Mouse (Mus musculus): ENCODE data around the gene Insyn1. TPM values are rescaled to one million over a fixed set of nuclear protein-coding genes. Genes with fewer than 3 reads are reported as not detected.

The Insyn1 gene
- polyA plus RNA-seq (2014; fragmentation: Nextera tagmentation; extraction: Ambion mirVana): 0.82 and 1.6 TPM in 2 replicates

DNA sequence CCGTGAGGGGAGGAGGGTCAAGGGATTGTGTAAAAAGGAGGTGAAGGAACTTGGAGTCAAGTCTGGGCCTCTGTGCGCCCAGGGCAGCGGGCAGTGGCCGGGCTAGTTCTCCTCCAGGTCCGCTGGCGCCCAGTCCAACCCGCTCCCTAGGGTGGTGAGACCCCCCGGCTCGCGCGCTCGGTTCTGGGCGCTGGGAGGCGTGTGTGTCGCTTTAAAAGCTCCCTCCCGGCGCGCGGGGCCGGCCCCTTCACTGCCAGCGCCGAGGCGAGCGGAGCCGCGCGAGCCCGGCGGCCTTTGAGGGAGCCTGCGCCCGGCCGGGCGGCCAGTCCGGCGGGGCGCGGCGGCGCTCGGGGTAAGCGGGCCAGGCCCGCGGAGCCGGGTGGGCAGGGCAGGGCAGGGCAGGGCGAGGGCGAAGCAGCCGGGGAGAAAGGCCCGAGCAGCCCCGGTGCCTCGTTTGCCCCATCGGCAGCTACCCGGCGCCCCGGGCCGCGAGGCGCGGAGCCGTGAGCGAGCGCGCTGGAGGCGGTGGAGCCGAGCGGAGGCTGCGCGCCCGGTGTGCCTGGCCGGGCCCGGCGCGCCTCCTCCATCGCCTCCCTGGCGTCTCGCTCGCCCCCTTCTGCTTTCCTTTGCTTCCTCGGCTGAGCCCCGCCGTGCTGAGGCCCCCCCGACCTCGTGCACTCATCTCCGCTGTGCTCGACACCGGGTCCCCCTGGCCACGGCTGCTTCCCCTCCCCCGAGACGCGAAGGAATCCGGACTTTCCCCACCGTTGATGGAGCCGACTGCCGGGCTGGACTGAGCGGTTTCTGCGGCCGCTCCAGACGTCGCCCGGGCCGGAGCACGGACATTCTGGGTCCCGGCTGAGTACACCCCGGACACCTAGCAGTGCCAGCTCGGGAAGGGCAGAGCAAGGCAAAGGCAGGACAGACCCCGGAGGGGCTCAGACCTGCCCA lies at the start of gene Insyn1:
Gene Insyn1 (plus strand): TSS at position 753 of the 951 bp plus-strand sequence.
- H3K9me3 ChIP-seq (replicated peaks; ENCODE audit: control insufficient read depth, low read length): no peaks in the 10 kb centered on the region
- H3K9ac ChIP-seq (ENCODE audit: low read depth, low read length): peak within 1 kb of the TSS; percentile 75
- H3K4me2 ChIP-seq: peak within 1 kb of the TSS; percentile 98
- H3K36me3 ChIP-seq (ENCODE audit: control insufficient read depth, insufficient read depth, low read length): no peaks in the 10 kb centered on the region
- H3K27ac ChIP-seq (ENCODE audit: low read depth, low read length): peak within 1 kb of the TSS; percentile 36; the same call in 1 of the 2 replicates
- ATAC-seq (replicated peaks; ENCODE audit: insufficient number of reproducible peaks, low FRiP score, low TSS enrichment): peak; percentile 43; the same call in 1 of the 2 replicates
- peaks cover 47% of the 10 kb centered on the region for H3K27me3 ChIP-seq (ENCODE audit: control insufficient read depth, insufficient read depth, low read length)
- under 1% methylated on average over 69 of the region's 104 CpGs for WGBS (ENCODE audit: insufficient replicate concordance)
- peak within 1 kb of the TSS; percentile 64 for H3K4me3 ChIP-seq (ENCODE audit: low read depth, low read length)
- peaks cover 13% of the 10 kb centered on the region for H3K4me1 ChIP-seq (ENCODE audit: control insufficient read depth, insufficient read depth, low read length)

DNA sequence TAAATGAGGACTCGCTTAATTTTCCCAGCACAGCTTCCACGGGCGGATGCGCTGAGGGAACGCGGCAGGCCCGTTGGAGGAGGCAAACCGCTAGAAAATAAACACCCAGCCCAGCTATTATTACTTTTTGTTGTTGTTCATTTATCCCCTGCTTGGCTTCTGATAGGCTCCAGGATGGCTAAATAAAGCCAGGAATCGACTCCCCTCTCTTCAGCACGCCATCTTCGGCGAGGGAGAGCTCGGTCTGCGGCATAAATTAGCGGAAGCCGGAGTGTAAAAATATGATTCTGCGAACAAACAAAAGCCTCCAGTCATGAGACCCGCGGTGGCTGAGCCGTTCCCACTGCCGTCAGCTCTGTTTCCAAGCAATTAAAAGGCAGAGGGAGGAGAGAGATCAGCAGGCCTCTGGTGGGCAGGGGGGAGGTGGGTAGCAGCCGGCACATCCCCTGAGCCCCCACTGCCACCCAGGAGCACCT lies 49.4 kb upstream of the Insyn1 start:
- 85% methylated on average over 22 of the region's 22 CpGs for WGBS (ENCODE audit: insufficient replicate concordance)
- no peak overlapping the region for H3K27ac ChIP-seq (ENCODE audit: low read depth, low read length)

DNA sequence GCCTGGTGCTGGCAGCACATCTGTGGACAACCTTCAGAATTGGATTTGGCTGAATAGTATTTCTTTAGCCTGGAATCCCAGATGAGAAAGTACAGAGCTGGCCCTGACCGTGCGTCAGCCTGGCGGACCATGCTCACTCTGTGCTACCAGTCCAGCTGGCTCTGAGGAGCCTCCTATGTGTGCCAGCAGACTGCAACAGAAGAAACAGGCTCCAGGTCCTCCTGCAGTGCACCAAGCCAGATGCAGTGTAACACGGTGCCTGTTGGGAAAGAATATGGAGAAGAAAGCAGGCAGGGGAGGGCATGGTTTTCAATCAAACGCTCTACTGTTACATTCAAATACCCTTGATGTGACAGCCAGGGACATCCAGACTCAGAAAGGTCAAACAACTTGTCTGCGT lies 48.3 kb upstream of the Insyn1 start:
- Histone ChIP-seq H3K4me1 (ENCODE audit: control insufficient read depth, insufficient read depth, low read length) (no peaks in the 10 kb centered on the region), H3K36me3 (ENCODE audit: control insufficient read depth, insufficient read depth, low read length) (no peaks in the 10 kb centered on the region), H3K27me3 (ENCODE audit: control insufficient read depth, insufficient read depth, low read length) (no peaks in the 10 kb centered on the region), H3K4me3 (ENCODE audit: low read depth, low read length) (no peak overlapping the region), H3K9ac (ENCODE audit: low read depth, low read length) (no peak overlapping the region), H3K27ac (ENCODE audit: low read depth, low read length) (no peak overlapping the region), H3K4me2 (no peak overlapping the region), H3K9me3 (replicated peaks; ENCODE audit: control insufficient read depth, low read length) (no peaks in the 10 kb centered on the region)
- no peak for ATAC-seq (replicated peaks; ENCODE audit: insufficient number of reproducible peaks, low FRiP score, low TSS enrichment)
- 83% methylated on average over 6 of the region's 6 CpGs for WGBS (ENCODE audit: insufficient replicate concordance)

More for the DNA sequence above, 49.4 kb upstream of the Insyn1 start:
- ATAC-seq (replicated peaks; ENCODE audit: insufficient number of reproducible peaks, low FRiP score, low TSS enrichment): no peak
- no peaks in the 10 kb centered on the region for H3K27me3 ChIP-seq (ENCODE audit: control insufficient read depth, insufficient read depth, low read length)
- H3K4me2 ChIP-seq: no peak overlapping the region
- H3K4me3 ChIP-seq (ENCODE audit: low read depth, low read length): no peak overlapping the region
- H3K9me3 ChIP-seq (replicated peaks; ENCODE audit: control insufficient read depth, low read length): no peaks in the 10 kb centered on the region
- no peak overlapping the region for H3K9ac ChIP-seq (ENCODE audit: low read depth, low read length)
- no peaks in the 10 kb centered on the region for H3K4me1 ChIP-seq (ENCODE audit: control insufficient read depth, insufficient read depth, low read length)
- H3K36me3 ChIP-seq (ENCODE audit: control insufficient read depth, insufficient read depth, low read length): no peaks in the 10 kb centered on the region

DNA sequence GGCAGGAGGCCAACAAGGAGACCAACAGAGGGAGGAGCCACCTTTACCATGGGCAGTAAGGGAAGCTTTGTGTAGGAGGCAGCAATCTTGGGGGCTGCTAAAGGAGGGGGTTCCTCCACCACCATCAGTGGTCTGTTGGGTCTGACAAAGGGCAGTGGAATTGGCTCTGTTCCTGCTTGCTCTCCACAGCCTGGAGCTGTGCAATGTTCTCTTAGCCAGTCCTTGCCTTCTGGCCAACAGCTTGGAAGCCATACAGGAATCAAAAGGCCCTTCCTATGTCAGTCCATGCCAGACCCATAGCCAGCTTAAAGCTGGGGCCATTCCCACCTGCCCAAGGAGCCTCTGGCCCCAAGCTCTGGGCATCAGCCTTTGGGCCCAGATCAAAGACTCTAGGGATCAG lies 47.8 kb upstream of the Insyn1 start:
- H3K36me3 ChIP-seq (ENCODE audit: control insufficient read depth, insufficient read depth, low read length): no peaks in the 10 kb centered on the region

DNA sequence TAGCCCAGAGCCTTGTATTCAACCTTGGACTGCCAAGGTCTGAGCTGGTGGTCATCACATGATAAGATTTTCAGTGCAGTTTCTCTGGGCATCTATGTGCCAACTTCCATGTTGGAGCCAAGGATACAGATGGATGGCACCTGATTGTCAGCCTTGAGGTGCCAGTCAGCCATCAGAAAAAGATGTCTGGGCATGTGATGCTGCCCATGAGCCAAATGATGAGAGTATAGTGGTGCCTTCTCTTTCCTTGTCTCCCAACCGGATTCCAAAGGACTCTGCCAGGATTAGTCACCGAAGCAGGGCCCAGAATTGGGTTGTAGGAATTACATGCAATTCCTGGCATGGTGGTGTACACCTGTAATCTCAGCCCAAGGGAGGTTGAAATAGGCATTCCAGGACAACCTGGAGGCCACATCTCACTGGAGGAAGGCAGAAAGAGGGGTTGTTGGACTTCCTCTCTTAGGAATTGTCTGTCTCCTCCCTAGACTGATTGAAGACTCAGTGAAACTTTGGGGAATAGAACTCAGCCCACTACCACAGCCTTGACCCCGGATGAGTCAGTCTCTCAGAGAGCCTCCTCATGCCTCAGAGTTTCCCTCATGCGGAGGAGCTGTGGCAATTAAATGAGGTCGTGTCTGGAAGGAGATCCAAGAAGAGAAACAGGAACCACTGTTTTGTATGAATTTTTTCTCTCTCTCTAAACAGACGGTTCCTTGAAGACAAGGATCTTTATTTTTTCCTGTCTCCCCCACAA lies 46.9 kb upstream of the Insyn1 start:
- Histone ChIP-seq H3K4me3 (ENCODE audit: low read depth, low read length) (no peak overlapping the region), H3K27ac (ENCODE audit: low read depth, low read length) (no peak overlapping the region), H3K36me3 (ENCODE audit: control insufficient read depth, insufficient read depth, low read length) (no peaks in the 10 kb centered on the region), H3K9me3 (replicated peaks; ENCODE audit: control insufficient read depth, low read length) (no peaks in the 10 kb centered on the region), H3K9ac (ENCODE audit: low read depth, low read length) (no peak overlapping the region), H3K27me3 (ENCODE audit: control insufficient read depth, insufficient read depth, low read length) (no peaks in the 10 kb centered on the region), H3K4me1 (ENCODE audit: control insufficient read depth, insufficient read depth, low read length) (no peaks in the 10 kb centered on the region), H3K4me2 (no peak overlapping the region)
- ATAC-seq (replicated peaks; ENCODE audit: insufficient number of reproducible peaks, low FRiP score, low TSS enrichment): no peak
- 63% methylated on average over 6 of the region's 6 CpGs for WGBS (ENCODE audit: insufficient replicate concordance)

More for the DNA sequence above, 47.8 kb upstream of the Insyn1 start:
- Histone ChIP-seq H3K27ac (ENCODE audit: low read depth, low read length) (no peak overlapping the region), H3K4me1 (ENCODE audit: control insufficient read depth, insufficient read depth, low read length) (no peaks in the 10 kb centered on the region), H3K9me3 (replicated peaks; ENCODE audit: control insufficient read depth, low read length) (no peaks in the 10 kb centered on the region), H3K27me3 (ENCODE audit: control insufficient read depth, insufficient read depth, low read length) (no peaks in the 10 kb centered on the region), H3K4me2 (no peak overlapping the region), H3K4me3 (ENCODE audit: low read depth, low read length) (no peak overlapping the region), H3K9ac (ENCODE audit: low read depth, low read length) (no peak overlapping the region)
- ATAC-seq (replicated peaks; ENCODE audit: insufficient number of reproducible peaks, low FRiP score, low TSS enrichment): no peak

DNA sequence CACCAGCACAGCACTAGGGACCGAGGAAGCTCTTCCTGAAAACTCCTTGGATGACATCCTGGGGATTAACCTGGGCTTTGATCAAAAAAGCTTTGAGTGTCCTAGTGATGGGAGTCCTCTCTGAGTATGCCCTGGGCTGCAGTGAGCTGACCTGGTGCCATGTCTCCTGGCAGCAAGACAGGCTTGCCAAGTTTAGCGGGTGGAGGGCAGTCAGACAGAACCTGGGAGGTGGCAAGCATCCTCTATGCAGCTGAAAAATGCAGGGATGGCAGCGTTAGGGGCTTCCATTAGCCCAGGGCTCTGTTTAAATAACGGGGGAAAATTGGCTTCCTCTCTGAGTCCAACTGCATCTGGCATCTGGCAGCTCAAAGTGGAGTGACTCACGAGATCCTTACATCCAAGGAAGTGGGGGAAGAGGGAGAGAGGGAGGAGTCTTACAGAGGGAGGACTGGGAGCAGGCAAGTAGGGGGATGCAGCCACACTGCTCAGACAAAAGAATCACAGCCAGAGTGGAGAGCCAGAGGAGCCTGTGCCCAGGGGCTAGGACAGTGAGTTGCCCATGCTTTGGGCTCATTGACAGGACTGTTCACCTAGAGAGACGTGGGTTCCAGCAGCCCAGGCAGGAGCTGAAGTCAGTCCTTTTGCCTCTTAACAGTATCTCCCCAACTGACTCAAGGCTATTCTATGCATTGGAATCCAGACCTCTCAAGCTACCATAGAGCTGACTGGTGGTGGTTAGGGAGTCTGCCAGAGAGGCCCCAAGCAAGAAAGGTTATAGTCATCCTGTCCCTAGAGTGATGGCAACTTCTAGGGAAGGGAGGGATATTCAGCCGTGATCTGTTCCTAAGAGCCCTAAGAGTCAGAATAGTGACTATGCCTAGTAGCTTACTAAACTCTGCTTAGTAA lies 46.0 kb upstream of the Insyn1 start:
- Histone ChIP-seq H3K27me3 (ENCODE audit: control insufficient read depth, insufficient read depth, low read length) (no peaks in the 10 kb centered on the region), H3K27ac (ENCODE audit: low read depth, low read length) (no peak overlapping the region), H3K9ac (ENCODE audit: low read depth, low read length) (no peak overlapping the region), H3K4me3 (ENCODE audit: low read depth, low read length) (no peak overlapping the region), H3K9me3 (replicated peaks; ENCODE audit: control insufficient read depth, low read length) (no peaks in the 10 kb centered on the region), H3K4me2 (no peak overlapping the region), H3K4me1 (ENCODE audit: control insufficient read depth, insufficient read depth, low read length) (no peaks in the 10 kb centered on the region), H3K36me3 (ENCODE audit: control insufficient read depth, insufficient read depth, low read length) (no peaks in the 10 kb centered on the region)
- 47% methylated on average over 7 of the region's 7 CpGs for WGBS (ENCODE audit: insufficient replicate concordance)
- ATAC-seq (replicated peaks; ENCODE audit: insufficient number of reproducible peaks, low FRiP score, low TSS enrichment): no peak

DNA sequence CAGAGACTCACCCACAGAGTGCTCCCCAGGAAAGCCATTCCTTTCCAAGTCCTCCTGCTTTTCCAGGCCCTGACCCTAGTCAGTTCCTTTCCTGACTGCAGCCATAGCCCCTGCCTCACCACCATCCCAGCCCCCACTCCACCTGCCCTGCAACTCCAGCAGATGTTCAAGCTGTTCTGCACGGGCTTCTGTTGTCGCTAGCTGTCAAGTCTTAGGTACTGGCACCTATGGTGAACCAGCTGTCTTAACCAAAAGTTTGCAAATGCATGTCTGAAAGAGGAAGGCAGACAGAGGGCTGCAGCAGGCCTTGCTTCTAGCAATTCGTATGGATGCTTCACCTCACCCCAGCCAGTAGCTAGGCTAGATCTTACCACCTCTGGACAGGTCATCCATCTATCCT lies 45.3 kb upstream of the Insyn1 start:
- no peak for ATAC-seq (replicated peaks; ENCODE audit: insufficient number of reproducible peaks, low FRiP score, low TSS enrichment)
- Histone ChIP-seq H3K4me1 (ENCODE audit: control insufficient read depth, insufficient read depth, low read length) (no peaks in the 10 kb centered on the region), H3K9ac (ENCODE audit: low read depth, low read length) (no peak overlapping the region), H3K36me3 (ENCODE audit: control insufficient read depth, insufficient read depth, low read length) (no peaks in the 10 kb centered on the region), H3K4me2 (no peak overlapping the region), H3K9me3 (replicated peaks; ENCODE audit: control insufficient read depth, low read length) (no peaks in the 10 kb centered on the region), H3K27me3 (ENCODE audit: control insufficient read depth, insufficient read depth, low read length) (no peaks in the 10 kb centered on the region), H3K27ac (ENCODE audit: low read depth, low read length) (no peak overlapping the region), H3K4me3 (ENCODE audit: low read depth, low read length) (no peak overlapping the region)
- WGBS (ENCODE audit: insufficient replicate concordance): 70% methylated on average over 3 of the region's 3 CpGs

DNA sequence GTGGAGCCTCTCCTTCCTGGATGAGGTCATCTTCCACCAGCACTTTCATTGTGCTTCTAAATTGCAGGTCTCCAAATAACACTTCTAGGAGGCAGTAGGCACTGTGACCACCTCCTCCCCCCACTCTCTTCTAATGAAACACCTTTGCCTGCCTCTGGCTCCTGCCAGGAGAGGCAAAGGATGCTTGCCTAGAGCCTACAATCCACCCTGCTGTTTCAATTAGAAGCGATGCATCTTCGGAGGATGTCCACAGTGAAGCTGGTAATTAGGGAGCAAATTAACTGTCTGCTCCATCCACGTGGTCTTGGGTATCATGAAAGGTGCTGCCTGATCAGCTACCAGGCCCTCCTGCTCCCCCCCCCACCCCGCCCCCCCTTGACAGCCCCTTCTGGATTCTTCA lies 41.6 kb upstream of the Insyn1 start:
- no peak for ATAC-seq (replicated peaks; ENCODE audit: insufficient number of reproducible peaks, low FRiP score, low TSS enrichment)
- no peak overlapping the region for H3K4me3 ChIP-seq (ENCODE audit: low read depth, low read length)
- no peak overlapping the region for H3K4me2 ChIP-seq
- WGBS (ENCODE audit: insufficient replicate concordance): 46% methylated on average over 4 of the region's 4 CpGs
- H3K9ac ChIP-seq (ENCODE audit: low read depth, low read length): no peak overlapping the region
- no peaks in the 10 kb centered on the region for H3K36me3 ChIP-seq (ENCODE audit: control insufficient read depth, insufficient read depth, low read length)
- H3K27ac ChIP-seq (ENCODE audit: low read depth, low read length): no peak overlapping the region
- H3K27me3 ChIP-seq (ENCODE audit: control insufficient read depth, insufficient read depth, low read length): no peaks in the 10 kb centered on the region
- H3K4me1 ChIP-seq (ENCODE audit: control insufficient read depth, insufficient read depth, low read length): no peaks in the 10 kb centered on the region
- no peaks in the 10 kb centered on the region for H3K9me3 ChIP-seq (replicated peaks; ENCODE audit: control insufficient read depth, low read length)

Data from heart, embryonic 11.5 days (tissue).